Mouse (Mus musculus) adrenal gland, postnatal 36 days (tissue): ENCODE measurements around the gene Stip1. TPM values are rescaled to one million over a fixed set of nuclear protein-coding genes. Genes with fewer than 3 reads are reported as not detected.
"Not testable (repeated sequence)": the region's sequence is repeated elsewhere in the genome, so short reads cannot be mapped to it uniquely, and the experiment has no call there.

Experiments used
- DNase-seq, 2 experiments: peaks; one replicate each; pipeline ENCODE4 v3.0.0; 2021; ENCODE audit warnings: mixed read lengths in 1 of 2
- total RNA-seq, 2 experiments: library from RNA; stranded (reverse); gene quantifications; 2 replicates each; pipeline ENCODE4 v1.2.3; 2021

Stip1 gene
- total RNA-seq, 2 experiments from 2014 or later, result 149 to 281 TPM

DNA sequence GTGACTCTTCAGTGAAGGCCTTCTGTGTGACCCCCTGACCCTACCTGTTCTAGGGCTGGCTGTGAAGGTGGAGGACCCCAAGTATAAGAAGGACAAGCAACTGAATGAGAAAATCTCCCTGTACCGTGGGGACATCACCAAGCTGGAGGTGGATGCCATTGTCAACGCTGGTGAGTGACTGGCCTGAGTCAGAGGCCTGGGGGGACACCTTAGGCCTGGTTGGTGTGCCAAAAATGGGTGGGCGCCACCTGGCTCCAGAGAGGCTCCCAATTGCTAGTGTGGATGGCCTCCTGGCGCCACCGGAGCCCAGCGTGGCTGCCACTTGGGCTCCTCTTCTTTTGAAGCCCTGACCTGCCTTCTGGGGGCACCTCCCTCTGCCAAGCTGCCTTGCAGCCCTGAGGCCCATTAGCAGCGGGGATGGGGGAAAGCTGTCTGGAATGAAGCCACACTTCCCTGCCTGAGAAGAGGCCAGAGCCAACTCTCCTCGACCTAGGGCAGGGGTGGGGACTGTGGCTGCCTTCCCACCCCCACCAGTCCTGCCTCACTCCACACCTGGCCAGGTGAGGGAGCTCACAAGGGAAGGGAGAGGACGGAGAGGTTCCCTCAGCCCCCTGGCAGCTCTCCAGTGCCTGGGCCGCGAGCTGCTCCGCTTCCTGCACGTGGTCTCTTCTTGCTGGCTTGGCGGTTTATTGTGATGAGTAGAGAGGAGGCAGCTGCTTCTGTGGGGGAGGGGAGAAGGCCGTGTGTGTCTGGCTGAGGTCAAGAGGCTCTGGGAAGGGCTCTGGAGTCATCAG, 26.5 kb upstream of the Stip1 start:
- DNase-seq, result peak in 1 of 2 experiments; percentile 49

DNA sequence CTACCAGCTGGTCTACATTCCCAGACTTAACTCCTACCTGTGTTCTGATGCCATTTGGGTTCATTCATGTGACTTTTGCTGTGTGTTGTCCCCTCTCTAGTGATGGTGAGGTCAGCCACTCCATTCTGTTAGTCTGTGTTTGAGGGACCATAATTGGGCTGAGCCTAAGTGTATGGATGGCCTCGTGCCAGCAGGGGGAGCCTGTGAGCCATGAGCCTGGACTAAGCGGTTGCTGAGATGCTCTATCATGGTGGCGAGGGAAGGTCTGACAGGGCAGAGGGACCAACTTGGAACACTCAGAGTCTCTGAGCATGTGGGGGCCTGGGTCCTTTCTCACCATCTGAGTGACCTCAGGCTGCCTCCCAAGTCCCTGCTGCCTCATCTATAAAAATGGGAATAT, 24.8 kb upstream of the Stip1 start:
- peak; percentile 88 to 91 for DNase-seq

DNA sequence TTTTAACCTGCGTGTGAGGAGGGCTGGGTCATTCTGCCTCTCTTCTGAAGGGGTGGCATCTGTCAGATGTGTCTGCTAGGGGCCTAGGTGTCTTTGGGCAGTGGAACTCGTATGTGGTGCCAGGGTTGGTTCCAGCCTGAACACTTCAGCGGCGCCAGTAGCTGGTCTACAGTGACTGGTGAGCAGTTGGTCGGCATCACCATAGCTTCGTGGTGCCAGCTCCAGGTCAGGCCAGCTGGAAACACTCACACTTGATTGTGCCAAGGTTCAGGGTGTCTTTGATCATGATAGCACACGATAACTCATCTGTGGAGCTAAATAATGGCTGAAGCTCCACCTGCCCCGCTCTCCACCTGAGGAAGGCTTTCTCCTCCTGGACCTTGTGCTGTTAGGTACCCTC, 23.1 kb upstream of the Stip1 start:
- DNase-seq, result no peak

DNA sequence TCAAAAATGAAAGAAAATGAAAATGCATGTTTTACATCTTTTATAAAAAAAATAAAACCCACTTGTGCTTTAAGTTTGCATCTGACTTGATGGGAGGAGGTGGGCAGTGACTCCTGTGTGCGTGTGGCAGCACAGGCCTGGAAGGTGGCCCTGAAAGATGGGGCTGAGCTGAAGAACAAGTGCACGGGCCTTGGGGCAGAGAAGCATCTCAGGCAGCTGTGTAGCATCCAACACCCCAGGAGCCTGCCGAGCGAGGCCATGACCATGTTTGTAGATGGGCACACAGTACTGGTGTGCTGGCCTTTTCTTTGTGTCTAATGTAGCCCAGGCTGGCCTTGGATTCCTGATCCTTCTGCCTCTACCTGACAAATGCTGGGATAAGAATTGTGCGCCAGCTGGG, 22.3 kb upstream of the Stip1 start:
- DNase-seq, result no peak

DNA sequence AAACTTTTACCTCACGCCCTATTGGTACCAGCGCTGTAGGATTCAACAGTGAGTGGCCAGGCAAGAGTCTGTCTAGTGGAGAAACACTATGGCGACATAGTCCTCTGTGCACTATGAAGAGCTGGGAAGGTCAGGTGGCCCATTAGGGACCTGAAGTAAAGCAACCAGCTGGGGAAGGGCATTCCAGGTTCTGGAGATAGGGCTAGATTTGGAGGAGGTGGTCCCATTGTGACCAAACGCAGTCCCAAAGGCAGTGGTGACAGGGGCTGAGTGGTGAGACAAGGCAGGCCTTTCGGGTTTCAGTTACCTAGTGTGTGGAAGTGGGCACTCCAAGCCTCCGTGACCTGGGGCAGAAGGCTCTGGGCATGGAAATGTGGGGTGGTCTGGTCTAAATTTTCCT, 18.8 kb upstream of the Stip1 start:
- DNase-seq, result no peak

DNA sequence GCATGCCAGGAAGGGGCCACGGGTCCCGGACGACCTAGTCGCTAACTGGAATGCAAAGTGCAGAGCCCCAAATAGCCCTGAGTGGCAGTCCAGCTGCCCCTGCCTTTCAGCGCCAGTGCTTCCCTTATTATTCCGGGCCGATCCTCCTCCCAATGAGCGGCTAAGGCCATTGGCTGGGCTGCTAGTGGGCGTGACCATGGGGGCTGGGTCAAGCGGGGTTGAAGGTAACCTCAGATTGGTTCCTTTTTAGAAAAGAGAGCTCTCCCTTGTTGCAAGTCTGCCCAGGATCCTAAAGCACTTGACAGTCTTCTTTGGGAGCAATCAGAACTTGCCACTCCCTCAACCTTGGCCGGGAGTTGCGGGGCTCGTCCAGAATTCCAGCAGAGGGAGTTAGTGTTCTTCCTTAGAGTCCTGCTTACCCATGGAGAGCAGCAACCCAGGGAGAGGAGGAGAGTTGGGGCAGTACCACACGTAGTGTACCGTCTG, 18.0 kb upstream of the Stip1 start:
- DNase-seq, result peak; percentile 93 to 95

DNA sequence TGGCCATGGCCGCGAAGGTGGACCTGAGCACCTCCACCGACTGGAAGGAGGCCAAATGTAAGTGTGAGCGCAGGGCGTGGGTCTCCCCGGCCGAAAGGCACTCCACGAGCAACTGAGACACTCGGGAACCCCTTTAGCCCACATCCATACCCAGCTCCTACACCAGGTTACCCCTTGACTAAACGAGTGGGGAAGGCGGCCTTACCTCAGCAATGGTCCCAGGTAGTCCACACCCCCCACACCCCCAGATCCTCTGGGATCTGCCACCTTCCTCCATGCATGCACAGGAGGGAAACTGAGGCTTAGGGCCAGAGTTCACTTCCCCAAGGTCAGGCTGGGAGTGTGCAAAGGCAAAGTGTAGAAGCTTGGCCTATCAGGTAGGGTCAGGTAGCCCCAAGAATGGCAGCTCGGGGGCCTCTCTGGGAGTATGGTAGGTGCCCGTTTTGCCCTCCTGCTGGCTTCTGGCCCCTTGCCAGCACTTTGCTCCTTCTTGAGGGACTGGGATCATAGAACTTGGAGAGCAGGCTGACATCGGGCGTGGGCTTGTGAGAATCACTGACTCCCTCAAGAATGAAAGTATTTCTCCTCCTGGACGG, 17.5 kb upstream of the Stip1 start:
- DNase-seq, result peak; percentile 78 to 80

DNA sequence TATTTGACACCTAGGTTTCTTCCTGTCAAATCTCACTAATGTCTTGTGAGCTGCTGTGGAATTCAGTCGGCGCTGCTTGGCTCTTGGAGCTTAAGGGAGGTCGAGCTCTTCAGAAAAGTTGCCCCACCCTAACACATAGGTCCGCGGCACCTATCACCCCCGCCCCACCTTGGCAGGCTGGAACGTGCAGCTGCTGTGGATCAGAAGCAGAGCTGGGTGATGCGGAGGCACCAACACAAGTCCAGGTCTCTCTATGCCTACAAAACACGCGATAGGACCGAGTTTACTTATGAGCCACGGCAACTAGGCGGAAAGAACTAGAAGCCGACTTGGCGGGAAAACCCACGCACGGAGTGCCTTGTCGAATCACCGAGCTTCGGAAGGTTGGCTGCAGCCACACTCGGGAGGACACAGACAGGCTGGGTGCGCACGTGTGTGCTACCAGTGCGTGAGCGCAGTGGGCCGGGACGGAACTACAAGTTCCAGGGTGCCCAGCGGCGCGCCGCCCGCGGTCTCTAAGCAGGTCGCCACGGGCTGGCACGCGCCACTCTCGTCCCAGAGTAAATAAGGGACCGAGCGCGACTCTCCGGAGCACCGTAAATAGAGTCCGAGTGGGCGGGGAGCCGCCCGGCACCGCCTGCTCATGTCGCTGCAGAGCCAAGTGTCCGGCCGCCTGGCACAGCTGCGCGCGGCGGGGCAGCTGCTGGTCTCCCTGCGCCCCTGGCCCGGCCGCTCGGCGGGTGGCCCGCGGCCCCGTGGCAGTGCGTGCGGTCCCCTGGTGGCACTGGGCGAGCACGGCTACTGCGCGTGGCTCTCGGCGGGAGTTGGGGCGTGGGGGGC, 16.7 kb upstream of the Stip1 start, which contains the start of gene Macrod1:
Gene Macrod1, plus strand, starts transcription at position 563 of the 840 bp plus-strand sequence.
- peak; percentile 88 to 89 for DNase-seq

DNA sequence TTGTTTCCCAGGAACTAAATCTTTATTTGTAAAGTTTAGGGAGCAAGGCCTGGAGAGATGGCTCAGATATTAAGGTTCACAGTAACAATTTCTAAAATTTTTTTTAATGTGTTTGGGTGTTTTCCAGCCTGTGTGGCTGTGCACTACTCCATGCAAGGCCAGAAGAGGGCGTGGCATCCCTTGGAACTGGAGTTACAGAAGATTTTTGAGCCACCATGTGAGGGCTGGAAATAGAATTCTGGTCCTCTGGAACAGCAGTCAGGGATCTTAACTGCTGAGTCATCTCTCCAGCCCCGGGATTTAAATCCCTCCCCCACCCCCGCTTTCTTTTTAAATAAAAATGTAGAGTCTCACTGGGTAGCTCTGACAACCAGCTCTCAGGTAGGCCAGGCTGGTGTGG, 15.4 kb upstream of the Stip1 start:
- DNase-seq, result peak; percentile 40 to 57

DNA sequence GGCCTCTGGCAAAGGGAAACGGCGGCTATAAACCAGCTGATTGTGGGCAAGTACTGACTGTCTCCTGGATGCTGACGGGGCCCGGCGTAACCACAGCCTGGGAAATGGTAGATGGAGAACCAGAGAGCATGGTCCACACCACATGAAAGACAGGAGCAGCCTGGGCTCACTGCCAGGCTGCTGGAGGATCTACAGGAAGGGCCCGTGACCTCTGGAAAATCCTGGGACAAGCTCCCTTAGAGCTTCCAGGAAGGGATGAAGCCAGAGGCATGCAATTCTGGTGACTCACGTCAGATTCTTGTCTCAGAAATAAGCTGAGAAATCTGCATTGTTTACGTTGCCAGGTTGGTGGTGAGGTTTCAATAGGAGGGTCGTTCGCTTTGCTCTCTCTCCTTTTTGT, 15.0 kb upstream of the Stip1 start:
- DNase-seq, result peak; percentile 28 to 56

DNA sequence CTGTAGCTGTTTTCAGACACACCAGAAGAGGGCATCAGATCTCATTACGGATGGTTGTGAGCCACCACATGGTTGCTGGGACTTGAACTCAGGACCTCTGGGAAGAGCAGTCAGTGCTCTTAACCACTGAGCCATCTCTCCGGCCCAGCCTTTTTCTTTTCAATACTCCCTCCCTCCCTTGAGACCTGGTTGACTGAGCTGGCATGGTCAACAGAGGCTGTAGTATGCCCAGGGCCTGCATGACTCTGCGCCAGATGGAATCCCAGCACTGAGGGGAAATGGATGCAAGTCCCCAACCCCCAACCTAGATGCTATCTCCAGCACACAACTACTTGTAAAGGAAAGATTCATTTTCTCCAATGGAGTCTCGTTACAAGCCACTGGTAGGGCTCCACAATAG, 13.6 kb upstream of the Stip1 start:
- not testable (repeated sequence) for DNase-seq

DNA sequence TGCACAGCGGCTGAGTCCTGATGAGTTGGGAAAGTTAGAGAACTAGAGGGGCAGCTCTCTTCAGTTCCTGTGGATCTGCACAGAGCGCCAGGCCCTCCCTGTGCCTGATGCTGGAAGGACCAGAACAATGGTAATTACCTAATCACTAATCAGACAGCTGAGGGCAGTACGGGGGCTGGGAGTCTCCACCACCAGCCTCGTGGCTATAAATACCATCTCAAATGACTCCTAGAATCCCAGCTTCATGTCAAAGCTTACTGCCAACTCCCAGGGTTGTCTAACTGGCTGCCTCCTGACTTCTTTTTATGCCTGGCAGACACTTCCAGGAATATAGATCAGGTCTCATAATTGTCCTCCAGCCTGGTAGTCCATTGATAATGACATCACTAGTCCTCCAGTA, 4.9 kb upstream of the Stip1 start:
- no peak for DNase-seq

DNA sequence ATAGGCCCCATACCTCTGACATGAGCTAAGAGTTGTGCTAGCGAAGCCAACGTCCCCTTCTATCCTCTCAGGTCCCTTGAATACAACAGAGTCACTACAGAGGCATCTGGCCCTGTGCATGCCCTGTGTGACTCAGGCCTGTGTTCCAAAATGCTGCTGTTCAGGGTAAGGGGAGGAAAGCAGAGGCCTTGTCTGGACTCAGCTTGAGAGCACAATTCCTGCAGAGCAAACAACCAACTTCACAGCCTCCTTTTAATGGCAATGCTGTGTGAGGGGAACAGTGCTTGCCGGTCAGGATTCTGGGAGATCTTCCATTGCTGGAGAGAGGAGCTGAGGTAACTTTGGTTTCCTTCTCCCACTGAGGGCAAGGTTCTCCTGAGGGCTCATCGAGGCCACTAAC, 4.5 kb upstream of the Stip1 start:
- DNase-seq, result no peak

DNA sequence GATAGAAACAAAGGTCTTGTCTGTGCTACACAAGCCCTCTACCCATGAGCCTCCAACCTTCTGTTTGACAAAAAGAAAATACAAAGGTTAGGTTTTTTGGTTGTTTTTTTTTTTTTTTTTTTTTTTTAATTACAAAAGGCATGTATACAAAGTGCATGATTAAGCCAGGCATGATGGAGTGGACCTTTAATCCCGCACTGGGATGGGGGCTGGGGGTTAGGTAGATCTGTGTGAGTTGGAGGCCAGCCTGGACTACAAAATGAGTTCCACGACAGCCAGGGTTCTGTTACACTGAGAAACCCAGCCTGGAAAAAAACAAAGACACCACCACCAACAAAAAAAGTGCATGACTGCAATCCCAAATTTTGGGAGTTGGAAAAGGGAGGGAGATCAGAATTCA, 1.4 kb upstream of the Stip1 start:
- DNase-seq, result no peak

DNA sequence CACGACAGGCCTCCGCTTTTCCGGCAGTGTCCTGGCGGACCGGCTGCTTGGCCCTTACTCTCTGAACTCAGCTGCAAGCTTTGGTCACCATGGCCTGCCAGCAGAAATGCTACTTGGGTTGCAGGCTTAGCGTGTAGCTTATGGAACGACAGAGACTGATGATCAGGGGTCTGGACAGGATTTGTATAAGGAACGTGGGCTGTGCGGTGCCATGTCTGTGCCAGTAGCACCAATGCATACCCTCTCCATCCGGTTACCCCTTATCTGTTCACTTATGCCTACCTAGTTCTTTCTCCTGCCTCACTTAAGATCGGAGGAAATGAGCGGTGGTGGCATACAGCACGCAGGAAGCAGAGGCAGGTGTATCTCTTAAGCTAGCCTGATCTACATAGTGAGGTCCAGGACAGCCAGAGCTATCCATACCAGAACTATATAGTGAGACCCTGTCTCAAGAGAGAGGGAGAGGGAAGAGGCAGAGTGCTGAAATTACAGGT, 917 bp upstream of the Stip1 start:
- no peak for DNase-seq

DNA sequence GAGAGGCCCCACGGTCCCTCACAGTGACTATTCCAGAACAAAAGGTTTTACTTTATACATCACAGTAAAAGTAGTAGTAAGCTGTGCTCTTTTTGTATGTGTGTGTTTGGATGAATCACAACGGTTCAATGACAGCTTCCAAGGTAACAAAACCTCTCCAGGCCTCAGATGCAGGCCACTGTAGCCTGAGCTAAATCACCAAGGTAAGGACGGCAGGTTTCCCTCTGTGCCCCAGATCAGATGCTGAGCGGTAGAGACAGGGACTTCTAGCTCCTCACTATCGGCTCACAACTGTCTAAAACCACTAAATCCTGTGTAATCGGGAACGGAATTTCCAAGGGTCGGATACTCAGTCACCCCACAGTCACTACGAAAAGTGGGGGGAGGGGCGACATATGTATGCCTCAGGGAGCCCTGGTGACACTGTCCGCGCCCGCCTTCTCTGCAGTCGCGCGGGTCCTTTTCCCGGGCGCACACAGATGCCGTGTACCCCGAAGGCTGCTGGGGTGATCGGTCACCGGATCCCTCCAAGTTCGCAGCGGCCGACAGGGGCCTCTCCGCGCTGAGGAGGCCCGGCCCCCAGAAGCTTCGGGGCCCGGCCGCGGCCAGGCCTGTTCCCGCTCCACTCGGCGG, 563 bp downstream of the Stip1 start:
- DNase-seq, result peak; percentile 60 to 66

DNA sequence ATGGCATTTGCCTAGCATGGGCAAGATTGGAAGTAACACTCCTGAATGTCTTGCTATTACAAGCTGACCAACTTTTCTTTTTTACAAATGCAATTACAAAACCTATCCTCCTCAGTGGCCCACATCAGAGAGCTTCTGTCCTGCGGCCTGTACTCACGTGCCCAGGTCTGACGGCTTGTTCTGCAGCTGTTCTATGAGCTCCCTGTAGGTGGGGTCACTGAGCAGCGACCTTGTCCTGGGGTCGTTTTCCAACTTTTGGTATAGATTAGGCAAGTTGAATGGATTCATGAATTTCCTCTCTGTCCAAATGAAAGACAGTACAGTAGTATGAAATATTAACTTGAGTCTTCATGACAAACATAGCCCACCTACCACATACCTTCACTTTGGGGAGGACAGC, 5.8 kb downstream of the Stip1 start:
- DNase-seq, result no peak

DNA sequence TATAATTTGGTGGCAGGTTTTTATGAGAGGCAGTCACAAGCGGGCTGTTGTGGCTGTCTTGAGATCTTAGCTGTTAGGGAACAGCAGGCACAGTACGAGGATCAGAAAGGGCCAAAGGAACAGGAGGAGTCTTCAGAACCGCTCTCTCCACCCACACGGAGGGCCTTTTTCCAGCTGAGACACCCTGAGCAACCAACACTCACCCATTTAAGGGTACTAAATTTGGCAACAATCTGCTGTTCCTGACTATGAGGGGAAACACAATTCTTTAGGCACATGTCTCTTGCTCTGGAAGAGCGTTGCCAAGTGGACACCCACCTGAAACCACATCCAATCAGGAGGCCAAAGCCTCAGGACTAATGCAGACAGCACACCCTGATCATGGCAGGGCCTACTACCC, 10.2 kb downstream of the Stip1 start:
- no peak for DNase-seq

DNA sequence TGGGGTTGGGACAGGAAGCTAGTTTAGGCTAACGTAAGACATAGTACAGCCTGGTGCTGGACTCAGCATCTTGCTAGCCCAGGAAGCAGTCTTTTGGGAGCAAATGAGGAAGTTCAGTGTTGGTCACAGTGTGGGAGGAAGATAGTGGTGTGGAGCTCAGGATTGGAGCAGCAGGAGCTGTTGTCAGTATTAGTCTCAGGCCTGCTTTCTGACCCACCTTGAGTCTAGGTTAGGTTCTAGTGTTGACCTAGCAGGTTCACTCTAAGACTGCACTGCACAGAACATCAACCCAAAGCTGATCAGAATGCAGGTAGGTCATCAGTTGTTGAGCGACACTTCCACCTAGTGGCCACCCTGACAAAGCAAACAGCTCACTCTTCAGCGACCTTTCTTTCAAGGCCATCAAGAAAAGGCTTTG, 19.5 kb downstream of the Stip1 start:
- DNase-seq, result peak; percentile 74 to 79

DNA sequence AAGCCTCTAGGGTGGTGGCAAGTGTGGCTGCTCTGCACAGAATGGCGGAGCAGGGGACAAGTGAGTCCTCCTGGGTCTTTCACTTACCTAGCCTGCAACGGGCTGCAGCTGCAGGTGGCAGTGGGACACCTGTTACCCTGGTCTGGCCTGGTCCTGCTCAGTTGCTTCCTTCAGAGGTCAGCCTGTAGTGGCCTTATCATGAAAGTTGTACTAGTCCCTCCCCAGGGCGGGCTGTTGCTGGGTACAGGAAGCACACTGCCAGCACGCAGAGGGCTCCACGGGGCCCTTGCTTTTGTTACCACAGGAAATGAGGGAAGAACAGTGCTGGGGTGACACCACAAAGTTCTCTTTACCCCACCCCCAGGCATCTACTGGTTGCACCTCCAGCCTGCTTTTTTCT, 20.6 kb downstream of the Stip1 start, which contains the start of gene Fermt3:
Gene Fermt3, minus strand, starts transcription at position 279 of the 400 bp plus-strand sequence.
- DNase-seq, result peak; percentile 21 to 39

DNA sequence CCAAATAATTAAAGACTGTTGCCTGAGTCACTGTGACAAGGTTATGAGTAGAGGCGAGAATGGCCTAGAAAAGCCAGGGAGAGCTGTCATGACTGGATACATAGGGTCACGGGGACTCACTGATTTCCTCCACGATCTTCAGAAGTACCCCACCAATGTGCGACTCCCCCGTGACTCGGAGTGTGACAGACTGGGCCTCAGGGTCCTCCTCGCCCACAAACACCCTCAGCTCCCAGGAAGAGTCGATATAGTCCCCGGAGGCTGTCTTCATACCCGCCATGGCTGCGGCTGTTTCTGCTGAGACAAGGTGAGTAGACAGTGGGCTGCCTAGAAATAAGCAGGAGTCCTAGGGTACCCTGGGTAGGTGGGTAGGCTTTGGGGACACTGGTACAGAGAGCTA, 21.2 kb downstream of the Stip1 start:
- DNase-seq, result no peak
